Mouse (Mus musculus) thymus, adult 18-20 months (tissue): ENCODE measurements around the gene Fgfr2.

Experiments used
- DNase-seq, 2 experiments: peaks; one replicate each; pipeline ENCODE4 v3.0.0; 2022; ENCODE audit warnings: mixed read lengths in 2 of 2

Fgfr2 gene

DNA sequence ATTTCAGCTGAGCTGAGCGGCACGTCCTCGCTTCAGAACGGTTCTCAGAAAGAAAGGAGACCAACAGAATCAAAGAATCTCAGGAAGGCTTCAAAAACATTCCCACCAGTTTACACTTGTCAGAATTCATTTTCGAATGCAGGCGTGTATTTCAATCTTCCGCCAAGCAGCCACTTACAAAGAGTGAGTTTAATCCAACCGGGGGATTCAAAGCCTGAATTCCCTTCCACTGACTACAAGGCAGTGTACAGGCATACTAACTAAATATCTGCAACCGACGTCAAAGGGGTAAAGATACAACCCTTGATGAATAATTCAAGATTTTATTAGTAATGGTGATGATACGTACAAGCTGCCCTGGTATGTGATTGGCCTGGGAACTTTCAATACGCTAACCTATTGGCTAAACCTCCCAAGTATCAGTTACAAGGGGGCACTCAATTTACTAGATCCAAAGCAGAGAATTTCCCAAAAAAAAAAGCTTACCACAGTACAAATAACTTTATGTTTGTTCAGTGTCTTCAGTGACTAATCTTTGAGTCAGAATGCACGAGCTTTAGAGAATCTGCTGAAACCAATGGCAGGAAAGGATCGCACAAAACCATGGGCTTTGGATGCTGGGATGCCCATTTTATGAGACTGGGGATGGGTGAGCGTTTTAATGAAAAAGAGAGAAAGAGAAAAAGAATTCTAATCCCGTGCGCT, 2860.5 kb downstream of the Fgfr2 start:
- DNase-seq = no peak

DNA sequence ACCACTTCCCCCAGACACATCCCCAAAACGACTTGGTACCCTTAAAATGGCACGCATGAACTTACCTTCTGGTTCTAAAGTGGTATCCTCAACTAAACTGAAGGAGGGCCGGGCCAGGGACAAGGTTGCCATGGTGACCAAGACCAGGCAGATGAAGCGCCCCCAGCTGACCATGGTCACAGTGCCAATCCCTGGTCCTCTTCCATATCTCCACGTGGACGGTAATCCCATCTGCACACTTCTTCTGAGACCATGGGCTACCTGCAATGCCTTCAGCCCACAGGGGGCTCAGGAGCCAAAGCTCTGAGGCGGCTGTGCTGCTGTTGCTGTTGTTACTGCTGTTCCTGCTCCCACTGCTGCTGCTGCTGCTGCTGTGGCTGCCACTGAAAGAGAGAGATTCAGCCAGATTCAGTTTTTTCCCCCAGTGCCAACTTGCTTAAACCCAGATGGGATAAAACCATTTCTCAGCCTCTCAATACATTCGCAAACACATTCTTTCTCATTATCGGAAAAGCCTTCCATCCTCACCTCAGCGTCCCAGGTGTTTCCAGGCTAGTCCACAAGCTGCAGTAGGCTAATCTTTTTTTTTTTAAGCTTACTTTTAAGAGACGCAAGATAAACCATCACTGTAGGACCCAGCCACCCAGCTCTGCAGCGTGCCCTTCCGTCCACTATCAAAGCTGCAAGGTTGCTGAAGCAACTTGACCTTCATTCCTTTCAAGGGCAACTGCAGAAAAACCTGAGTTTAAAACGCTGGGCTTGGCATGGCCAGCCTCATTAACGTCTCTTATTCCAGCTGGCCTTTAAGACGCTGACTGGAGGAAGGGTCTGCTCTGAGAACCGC, 2861.2 kb downstream of the Fgfr2 start:
- DNase-seq = no peak

DNA sequence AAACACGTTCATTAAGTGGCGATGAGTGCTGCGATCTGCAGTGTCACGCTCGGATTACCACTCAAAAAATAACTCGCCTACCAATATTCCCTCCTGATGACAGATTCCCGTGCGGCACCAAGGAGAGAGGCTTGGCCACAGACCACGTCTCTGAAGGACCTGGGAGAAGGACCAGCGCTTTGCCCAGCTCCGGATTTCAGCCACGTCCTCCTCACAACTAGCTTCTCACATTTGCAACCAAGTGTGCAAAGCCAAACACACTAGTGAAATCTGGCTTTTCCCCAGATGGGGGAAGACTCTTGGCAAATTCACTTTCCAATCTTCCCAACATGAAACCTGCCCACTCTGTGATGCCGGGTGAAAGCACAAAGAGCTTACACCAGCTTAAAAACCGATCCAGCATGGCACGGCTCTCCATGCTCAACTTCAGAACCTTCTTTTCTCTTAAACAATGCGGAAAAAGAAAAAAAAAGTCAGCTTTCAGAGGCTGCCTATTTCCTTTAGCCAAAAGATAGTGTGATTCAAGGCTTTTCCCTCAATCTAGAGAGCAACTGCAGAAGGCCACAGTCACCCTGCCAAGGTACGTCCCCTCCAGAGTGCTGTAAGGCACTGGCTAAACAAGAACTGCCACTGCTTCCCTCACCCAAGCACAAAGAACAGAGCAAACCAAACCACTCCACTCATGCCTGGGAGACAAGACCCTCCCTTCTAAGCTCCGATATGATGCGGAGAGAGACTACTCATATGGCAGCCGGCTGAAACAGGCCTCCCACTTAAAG, 2862.1 kb downstream of the Fgfr2 start:
- no peak for DNase-seq

DNA sequence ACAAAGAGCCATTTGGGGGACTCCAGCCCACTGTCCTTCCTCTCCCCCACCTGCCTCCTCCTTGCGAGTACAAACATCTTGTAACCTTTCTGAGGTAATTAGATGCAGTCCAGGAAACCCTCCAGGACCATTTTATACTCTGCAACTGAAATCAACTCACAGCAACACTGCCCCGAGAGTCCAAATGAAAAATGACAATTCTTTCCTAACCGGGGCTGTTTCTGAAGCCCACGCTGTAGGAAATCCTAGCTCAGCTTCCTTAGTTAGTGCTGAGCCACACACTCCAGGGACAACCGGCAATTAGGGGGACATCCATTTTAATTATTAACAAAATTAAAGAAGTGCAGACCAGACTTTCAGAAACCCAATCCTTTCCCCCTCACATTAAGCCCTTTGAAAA, 2863.1 kb downstream of the Fgfr2 start:
- no peak for DNase-seq

DNA sequence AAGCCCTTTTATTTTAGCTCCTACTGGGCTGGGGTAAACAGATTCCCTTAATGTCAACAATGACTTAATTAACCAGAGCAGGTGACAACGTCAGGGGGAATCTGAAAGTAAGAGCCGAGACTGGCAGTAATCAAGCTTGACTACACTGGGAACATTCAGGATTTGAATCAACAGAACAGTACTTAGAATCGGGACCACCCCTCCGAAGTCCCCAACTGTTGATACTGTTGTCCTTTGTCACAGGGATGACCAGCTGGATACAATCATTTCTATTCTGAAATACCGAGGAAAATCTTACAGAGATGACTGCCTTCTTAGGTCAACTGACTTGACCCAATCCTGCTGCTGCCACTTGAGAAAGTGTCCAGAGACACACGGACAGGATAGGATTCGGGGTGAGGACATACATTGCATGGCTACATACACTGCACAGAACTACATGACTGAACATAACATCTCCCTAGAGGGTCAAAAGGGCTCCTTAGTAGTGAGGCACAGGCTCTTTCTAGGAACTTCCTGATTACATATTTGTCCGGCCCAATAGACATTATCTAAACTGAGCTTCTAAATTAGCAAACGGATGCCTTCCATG, 2864.3 kb downstream of the Fgfr2 start:
- no peak for DNase-seq

DNA sequence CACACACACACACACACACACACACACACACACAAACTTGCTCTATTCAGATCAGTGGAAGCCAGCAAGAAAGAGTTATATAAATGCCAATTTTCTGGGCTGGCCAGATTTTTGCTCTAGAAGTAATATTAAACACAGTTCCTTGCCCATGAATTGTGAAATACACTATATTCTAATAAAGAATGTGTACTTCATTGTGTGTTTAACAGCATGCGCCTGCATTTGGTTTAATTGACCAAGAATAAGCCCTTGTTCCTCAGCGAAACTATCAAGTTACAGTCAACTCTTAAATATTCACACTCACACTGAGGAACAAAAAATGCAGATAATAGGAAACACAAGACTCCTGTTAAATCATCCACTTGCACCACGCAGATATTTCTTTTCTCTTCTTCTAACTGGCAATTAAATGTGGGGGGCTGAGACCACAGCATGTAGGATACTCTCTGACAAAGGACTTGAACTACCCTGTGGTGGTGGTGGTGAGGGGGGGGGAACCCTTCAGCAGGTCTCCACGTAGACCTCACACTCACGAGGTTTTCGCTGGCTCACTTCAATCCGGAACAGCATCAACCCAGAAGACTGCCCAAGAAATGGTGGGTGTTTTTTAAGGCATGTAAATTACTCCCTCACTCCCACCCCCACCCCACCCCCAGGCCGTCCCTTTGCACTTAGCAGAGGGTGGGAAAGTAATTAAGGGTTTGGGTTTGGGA, 2865.0 kb downstream of the Fgfr2 start:
- DNase-seq = no peak

DNA sequence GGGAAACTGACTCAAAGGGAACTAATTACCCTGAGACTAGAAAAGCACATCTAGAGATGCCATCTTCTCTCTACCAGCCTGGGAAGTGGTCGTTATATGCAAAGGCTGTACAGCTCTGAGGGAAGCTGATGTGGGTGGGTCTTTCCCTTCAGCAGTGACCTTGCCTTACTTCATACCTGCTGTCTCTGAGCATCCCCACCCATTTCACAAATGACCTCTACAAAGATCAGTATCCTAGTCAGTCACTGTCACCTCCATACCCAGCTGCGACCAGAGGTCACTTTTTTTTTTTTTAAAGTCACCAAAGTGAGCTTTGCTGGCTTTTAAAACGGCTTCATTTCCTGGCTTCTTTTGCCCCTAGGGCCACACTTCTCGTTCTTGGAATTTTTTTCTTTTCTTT, 2869.9 kb downstream of the Fgfr2 start:
- DNase-seq = no peak

DNA sequence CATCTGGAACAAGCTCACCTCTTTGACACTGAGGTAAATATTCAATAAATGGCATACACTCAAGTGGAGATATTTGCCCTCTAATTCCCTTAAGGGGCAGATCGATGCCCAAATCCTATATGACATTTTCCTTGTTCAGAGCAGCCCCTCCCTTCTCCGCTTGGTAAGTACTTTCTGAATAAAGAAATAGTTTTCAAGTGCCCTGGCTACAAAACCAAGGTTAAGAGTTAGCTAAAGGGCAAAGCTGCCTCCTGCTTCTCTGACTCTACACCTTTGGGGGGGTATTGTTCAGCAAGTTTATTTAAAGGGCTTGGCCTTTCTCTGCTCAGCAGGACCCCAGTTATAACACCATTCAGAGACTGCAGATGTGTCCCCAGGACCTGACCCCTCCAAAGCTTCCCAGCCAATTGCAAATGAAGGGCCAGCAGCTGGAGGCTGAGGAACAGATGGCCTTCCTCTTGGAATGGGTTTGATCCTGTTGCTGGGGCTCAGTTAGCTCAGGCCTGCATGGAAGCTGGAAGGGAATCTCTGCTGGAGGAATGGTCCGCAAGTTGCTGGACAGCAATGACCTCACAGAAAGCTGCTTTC, 2871.1 kb downstream of the Fgfr2 start:
- DNase-seq = no peak

DNA sequence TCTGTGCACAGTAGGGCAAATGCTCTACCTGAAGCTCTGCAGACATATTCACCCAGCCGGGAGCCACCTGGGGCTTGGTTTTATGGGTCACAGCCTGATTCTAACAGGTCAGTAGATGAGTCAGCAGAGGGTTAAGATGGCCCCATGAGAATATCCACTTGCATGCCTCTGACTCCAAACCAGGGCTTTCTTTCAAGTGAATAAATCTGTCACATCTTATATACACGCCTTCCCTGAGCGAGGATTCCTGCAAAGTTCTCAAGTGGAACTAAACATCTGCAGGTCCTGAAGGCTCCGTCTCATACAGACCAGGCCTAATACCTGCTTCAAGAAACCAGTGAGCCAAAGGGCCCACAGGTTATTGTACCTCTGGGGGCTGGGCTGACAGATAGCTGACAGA, 2872.2 kb downstream of the Fgfr2 start:
- no peak for DNase-seq

DNA sequence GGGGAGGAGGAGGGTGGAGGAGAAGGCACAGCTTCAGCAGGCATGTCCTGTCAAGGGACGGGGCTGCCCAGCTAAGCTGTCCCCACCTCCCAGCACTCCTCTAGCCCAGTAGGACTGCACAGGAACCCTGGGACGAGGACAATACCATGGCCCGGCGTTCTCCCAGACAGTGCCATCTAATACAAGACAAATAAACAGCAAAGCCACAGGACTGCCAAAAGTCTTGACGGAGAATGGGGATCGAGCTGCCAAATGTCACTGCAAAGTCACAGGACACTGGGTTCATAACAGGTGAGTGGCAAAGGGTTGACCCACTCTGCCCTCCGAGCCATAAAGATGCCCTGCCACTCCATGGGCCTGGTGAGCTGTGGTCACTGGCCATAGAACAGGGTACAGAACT, 2874.7 kb downstream of the Fgfr2 start:
- DNase-seq = no peak

DNA sequence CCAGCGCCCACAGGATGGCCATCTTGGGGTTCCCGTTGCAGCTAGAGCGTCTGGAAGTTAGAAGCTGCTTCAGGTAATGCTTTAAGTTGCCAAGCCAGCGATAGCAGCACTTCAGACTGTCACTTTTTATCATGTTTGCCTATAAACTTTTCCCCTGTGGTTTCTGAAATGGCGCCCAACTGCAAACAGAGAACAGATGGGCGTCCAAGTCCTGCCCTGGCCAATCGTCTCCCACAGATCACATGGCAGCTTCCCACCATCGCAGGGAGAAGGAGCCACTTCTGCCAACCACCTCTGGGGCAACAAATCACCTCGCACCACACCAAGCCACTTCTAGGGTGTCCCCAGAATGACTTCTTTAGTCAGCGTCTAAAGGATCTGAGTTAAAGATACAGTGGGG, 2875.3 kb downstream of the Fgfr2 start:
- no peak for DNase-seq

DNA sequence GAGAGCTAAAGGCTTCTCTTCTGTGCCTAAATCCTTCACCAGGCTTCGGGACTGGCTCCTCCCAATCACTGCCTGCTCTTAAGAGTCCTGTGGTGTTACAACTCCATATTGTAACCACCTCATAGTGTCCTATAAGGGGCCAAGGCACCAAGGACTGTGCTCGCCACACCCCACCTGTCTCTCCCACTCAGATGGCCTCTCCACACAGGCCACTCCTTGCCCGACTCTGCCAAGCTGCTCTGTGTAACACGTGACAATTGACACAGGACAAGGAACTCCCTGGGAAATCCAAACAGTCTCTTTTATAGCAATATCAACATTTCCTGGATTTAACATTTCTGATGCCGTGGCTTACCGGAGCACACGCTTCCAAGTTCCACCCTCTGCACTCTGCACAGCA, 2876.7 kb downstream of the Fgfr2 start:
- no peak for DNase-seq

DNA sequence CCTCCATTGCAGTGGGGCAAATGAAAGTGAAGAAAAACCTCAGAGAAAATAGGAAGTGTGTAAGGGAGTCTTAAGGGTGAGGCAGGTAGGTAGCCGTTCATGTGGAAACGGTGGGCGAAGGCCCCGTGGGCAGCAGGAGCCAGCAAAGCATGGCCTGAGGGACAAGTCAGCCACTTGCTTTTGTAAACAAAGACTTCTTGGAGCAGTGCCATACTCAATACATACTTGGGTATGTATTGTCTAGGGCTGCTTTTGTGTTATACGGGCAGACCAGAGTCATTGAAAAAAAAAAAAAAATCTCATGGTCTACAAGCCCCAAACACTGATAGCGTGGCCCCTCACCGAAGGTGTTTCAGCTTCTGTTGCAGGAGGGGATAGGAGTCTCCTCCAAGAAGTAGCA, 2878.6 kb downstream of the Fgfr2 start:
- DNase-seq = no peak

DNA sequence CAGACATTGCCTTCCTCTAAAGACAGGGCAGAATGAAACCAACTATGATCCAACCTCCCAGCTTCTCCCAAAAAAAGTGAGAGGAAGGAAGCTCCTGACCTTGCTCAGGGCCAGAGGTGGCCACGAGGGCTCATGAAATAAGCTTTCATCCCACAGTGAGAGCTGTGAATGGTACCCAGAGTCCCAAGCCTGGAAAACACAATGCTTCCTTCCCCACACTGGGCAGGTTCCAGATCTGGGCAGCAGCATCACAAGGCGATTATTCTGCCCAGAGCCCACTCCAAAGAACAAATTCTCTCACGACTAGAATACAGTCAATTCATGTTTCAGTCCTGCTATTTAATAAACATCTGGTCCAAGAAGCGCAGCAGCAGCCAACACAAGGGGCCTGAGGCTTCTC, 2879.3 kb downstream of the Fgfr2 start:
- DNase-seq = no peak

DNA sequence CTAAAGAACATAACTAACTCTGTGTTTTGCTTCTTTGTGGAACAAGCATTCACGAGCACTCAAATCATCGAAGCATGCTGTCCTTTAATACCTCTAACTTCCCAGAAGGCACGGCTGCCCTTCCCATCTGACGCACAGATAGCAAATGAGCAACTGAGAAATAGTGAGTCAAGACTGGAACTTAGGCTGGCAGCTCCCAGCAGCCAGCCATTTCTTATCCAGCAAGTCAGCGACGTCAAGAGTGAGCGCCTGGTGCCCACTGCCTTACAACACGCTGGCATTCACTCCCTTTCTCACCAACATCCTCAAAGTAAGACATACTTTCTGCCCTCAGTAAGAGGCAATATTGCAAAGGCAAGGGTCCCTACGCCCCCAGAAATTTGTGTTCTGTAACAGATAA, 2883.0 kb downstream of the Fgfr2 start:
- no peak for DNase-seq

DNA sequence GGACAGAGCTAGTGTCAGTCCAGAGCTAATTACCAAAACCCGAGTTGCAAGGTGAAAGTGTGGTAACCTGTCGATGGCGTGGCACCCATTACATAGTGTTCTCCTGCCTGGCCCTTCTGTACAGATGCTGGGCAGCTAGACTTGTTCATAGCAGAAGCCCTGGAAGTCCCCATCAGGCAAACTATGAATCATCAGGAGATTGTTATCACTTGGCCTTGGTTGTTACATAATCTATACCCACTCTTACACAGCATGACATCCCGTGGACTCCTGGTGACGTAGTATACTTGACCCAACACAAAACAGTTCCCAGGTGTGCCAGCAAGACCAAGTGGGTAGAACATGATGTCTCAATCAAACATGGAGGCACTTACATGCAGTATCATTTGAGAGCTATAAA, 2885.9 kb downstream of the Fgfr2 start:
- no peak for DNase-seq

DNA sequence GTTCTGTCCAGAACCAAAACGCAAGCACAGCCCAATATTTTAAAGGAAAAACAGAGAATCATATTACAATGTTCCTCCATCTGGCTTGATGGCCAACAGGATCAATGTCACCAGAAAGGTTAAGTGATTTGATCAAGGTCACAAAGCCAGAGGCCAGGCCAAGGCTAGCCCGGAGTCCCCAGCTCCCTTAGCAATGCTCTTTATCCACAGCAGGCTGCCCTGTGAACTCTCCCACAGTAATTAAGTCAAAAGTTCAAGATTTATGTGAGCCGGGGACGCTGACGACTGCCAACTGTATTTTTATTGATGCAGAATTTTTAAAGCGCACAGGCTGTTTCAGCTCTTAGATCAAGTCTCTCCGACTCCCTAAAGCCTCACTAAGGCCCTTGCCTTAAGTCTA, 2889.4 kb downstream of the Fgfr2 start:
- DNase-seq = no peak

DNA sequence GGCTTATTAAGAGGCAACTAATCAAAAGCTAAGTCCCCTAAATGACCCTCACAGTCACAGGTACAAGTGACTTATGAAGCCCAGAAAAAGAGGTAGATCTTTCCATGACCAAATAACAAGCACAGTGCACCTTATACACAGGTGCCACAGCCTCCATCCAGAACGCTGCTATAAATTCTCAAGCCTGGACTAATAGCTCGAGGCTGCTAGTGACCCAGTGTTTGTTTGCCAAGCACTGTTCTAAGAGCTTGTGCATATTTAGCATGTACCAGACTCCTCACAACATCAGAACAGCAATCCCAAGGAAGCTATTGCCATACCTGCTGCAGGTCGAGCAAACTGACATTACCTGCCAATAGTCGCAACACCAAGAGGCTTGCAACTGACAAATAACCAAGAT, 2893.1 kb downstream of the Fgfr2 start:
- DNase-seq = no peak

DNA sequence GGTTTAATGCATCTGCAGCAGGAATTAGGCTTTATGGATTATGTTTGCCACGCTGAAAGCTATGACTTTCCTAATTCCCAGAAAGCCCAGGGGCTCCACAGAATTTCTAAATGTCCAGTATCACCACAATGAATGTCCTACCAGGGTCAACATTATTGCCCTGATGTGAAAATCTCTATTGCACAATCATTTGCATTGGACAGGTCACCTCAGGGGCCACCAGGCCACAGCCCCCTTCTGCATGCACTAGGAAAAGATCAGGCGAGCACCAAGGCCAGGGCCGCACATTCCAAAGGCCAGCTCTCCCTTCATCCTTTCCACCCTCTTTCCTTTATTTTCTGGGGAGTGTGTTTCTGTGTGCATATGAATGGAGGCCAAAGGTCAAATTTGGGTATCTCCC, 2897.9 kb downstream of the Fgfr2 start:
- no peak for DNase-seq

DNA sequence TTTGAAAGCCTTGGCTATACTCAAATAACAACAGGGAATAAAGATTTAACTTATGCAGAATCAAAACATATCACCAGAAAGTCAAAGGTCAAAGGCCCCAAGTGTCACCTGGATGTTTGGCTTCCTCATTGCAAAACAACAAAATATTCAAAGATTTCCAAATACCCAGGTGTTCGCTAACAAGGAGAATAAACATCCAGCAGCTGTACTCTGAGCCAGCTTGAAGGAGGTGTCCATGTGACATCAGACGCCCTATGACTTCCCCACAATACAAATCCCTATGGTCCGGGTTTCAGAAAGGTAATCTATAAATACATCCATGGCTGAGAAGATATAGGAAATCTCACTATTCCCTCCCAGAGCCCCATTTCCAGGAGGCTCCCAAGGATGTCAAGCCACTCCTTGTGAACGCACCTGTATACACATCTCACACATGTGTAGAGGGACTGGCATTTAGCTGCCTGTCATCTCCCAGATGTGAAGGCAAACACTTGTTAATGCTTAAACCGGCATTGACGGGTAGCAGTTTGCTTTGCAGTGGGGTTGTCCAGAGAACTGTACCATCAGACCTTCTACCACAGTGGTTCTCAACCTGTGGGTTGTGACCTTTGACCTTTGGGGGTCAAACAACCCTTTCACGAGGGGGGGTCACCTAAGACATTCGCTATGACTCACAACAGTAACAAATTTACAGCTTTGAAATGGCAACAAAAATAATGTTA, 2900.4 kb downstream of the Fgfr2 start:
- no peak for DNase-seq

DNA sequence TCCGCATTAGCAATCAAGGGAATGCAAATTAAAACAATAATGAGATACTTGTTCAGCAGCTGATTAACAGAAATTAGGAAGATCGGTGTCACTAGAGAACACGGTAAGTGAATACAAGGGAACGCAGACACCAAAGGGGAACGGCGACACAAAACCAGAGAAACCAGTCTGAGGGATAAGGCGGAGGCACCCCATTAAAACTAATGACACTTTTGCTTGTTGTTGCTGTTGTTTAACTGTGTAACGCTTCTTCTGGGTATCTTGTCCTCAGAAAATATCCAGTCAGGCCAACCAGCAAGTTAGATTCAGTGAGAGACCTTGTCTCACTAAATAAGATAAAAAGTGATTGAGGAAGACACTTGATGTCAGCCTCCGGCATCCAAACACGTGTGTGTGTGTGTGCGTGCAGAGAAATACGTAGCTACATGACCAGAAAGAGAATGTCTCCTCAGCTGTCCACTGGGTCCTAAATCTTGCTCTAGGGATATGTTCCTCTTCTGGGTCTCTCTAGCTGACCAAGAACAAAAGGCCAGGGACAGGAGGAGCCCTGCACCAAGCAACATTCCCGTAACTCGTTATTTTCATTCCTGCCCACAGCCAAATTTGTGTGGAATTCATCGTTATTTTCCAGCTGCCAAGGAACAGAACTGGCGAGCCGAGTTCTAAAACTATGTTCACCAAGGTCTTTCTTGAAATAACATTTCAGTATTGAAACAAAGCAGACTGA, 2901.3 kb downstream of the Fgfr2 start:
- no peak for DNase-seq
